Mouse (Mus musculus) left cerebral cortex, postnatal 4 days (tissue): ENCODE data around the gene Calca. TPM values are rescaled to one million over a fixed set of nuclear protein-coding genes. Genes with fewer than 3 reads are reported as not detected.
"Not testable (repeated sequence)": the region's sequence is repeated elsewhere in the genome, so short reads cannot be mapped to it uniquely, and the experiment has no call there.

Experiments
- DNase-seq: peaks from one replicate; pipeline ENCODE4 v3.0.0-alpha.2; 2022
- intact Hi-C: fragments of 180-260 bp; cut with DNase I; formaldehyde crosslinking; loops from one replicate; pipeline ENCODE4 v1.15.1; 2025
- total RNA-seq, 2 experiments: library from RNA; stranded (reverse); gene quantifications; 2 replicates each; pipeline ENCODE4 v1.2.3; 2021

Calca gene
- total RNA-seq, result 1 to 10 TPM; 1.6 to 1.7 TPM

DNA sequence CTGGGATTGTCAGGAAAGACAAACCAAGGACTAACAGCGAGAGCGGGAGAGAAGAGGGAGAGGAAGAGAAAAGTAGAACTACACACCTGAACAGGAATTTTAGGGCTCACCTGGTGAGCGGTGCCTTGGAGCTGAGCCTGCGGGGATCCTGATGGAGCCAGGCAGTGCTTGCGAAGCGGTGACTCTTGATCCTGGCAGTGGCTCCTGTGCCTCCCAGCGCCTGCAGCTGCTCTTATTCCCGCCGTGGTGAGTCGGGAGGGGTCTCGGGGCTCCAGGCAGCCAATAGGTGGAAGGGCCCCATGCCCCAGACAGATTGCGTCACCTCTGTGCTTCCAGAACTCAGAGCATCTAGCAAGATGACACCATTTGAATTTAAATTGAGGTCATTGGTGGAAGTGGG, at the start of gene Calca:
TSS of gene Calca (minus strand) at position 256 of the 400 bp plus-strand sequence.
- peak; percentile 52 for DNase-seq
- intact Hi-C loops, result loop anchor here (10.0 kb wide), 1 partner anchor 131 kb away; no protein-coding TSS in a partner anchor

GRCm38 (mm10) chr7:114672697-114673096, 36.5 kb upstream of the Calca start:
- DNase-seq, result no peak
- intact Hi-C loops, result no loop called here

GRCm38 (mm10) chr7:114671405-114671804, 35.2 kb upstream of the Calca start:
- DNase-seq, result no peak
- intact Hi-C loops, result no loop called here

DNA sequence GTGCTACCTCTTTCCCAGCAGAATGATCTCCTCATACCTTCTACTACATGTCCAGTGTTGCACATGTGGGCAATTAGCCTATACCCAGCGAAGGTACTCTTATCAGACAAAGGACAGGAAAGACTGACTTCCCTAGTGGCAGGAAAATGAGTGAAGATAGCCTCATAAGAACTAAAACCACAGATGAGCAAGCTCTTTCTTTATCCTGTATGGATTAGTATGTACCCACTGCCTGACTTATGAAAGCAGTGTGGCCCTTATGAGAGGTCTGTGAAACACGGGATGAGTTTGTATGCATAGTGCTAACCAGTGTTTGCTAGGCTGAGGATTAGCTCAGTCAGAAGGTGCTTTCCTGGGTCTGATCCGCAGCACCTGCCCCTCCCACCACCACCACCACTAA, 13.6 kb upstream of the Calca start:
- intact Hi-C loops, result no loop called here

DNA sequence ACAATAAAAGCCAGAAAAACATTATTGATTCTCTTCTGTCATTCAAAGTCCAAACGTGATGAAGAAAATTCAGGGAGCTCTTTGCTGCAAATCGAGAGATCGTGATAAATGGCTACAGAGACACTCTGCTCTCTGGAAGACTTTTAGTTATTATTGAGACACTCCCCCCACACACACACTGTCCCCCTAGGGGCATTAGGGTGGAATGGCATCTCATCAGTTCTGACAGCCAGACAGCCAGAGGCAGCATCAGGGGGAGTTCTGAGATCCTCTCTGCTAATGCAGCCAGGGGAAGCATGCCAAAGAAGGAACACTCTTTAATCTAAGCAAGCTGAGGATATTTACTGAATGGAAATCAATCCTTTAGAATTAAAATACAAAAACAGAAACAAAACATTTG, 12.6 kb upstream of the Calca start:
- no peak for DNase-seq
- intact Hi-C loops, result no loop called here

More for the DNA sequence above, 13.6 kb upstream of the Calca start:
- DNase-seq, result no peak

DNA sequence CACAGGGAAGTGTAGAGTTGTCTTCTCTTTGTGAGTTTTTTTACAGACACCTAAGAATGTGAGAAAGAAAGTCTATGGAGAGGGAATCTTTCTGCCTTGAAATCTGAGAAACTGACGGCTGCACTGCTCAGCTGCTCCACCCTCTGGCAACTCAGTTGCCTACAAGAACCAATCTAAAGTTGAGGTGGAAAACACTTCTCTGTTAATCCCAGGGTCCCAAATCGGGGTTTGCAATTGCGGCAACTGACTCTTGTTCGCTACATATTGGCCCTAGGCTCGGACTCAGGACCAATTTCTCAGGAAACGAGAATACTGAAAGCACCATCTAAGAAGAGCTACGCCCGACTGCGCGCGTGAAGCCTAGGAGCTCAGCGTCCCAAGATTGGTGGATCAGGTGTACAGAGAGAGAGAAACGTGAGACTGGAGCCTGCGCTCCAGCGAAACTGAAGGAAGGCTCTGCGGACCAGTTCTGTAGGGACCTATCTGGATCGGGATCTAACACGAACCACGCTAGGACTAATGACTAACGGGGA, 522 bp downstream of the Calca start:
- DNase-seq, result peak; percentile 45
- intact Hi-C loops, result loop anchor here (10.0 kb wide), 1 partner anchor 131 kb away; no protein-coding TSS in a partner anchor

DNA sequence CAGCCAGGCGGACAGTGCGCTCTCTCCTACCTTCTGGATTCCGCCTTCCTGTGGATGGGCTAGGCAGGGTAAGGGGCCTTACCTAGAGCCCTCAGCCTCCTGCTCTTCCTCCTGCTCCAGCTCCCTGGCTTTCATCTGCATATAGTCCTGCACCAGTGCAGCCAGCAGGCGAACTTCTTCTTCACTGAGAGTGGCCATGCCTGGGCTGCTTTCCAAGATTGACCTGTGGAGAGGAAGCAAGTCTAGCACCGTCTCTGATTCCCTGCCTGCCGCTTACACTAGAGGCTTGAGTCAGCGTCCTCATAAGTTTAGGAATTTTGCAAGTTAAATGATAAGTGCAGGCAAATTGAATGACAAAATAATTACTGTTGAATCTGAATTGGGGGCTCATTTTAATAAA, 1.8 kb downstream of the Calca start:
- intact Hi-C loops, result loop anchor here (10.0 kb wide), 1 partner anchor 130 kb away; no protein-coding TSS in a partner anchor
- DNase-seq, result peak; percentile 10

GRCm38 (mm10) chr7:114625966-114626365, 10.2 kb downstream of the Calca start:
- intact Hi-C loops, result no loop called here

GRCm38 (mm10) chr7:114616759-114617158, 19.4 kb downstream of the Calca start:
- intact Hi-C loops, result no loop called here

More at GRCm38 (mm10) chr7:114625966-114626365, 10.2 kb downstream of the Calca start:
- peak; percentile 32 for DNase-seq

DNA sequence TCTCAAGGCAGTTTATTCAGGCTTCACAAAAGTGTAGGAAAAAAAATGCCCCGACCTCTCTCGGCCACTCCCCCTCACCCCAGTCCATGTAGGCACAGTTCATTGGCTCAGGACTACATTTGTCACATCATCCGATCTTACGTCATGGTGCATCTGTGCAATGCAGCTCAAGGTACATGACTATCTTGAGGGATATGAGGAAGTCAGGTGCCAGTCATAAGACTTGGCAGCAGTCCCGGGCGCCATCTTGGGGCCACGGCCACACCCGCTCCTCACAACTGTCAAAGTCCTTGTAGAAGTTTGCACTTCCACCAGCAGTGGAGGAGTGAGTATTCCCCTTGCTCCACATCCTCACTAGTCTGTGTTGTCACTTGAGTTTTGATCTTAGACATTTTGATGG, 41.8 kb downstream of the Calca start:
- intact Hi-C loops, result not testable (repeated sequence)

More at GRCm38 (mm10) chr7:114616759-114617158, 19.4 kb downstream of the Calca start:
- no peak for DNase-seq

GRCm38 (mm10) chr7:114582441-114582840, 53.7 kb downstream of the Calca start:
- DNase-seq, result no peak
- intact Hi-C loops, result loop anchor here (5.0 kb wide), 1 partner anchor 235 kb away; no protein-coding TSS in a partner anchor

More for the DNA sequence above, 41.8 kb downstream of the Calca start:
- DNase-seq, result not testable (repeated sequence)

Other genes with a start within 250 kb of the Calca start
- 10 to 100 TPM; 11.4 to 12.9 TPM for gene Pde3b, start 221.1 kb downstream of the Calca start, total RNA-seq
- 1 to 10 TPM; 1.7 to 2.4 TPM for gene Cyp2r1, start 73.4 kb downstream of the Calca start, total RNA-seq
- gene Calcb, start 82.3 kb upstream of the Calca start, total RNA-seq, result under 1 TPM in 1 of 2 experiments, not detected in 1; 0.89 TPM
- 1 to 10 TPM in 1 of 2 experiments, under 1 TPM in 1; 0.85 to 1.3 TPM for gene Insc, start 107.3 kb upstream of the Calca start, total RNA-seq